Mouse (Mus musculus) lung, embryonic 16.5 days (tissue): ENCODE measurements at regions not wholly inside any gene's neighbourhood (a gene's known extent, or its start where the extent isn't known, plus 50 kb on each side); places are given as distances from the start of the nearest gene placed in this dataset.
"Not testable (repeated sequence)": the region's sequence is repeated elsewhere in the genome, so short reads cannot be mapped to it uniquely, and the experiment has no call there.

Source experiments
- ATAC-seq: fragments of 200-750 bp; cut with Nextera tagmentation; 2 replicates; pipeline ENCODE4 v1.8.0; 2017; ENCODE audit warnings: low read depth, mild to moderate bottlenecking, moderate library complexity
- H3K27ac ChIP-seq: fragments of 300-500 bp; sonication (generic); 2 replicates; pipeline ENCODE4 v1.5.1; 2014; ENCODE audit warnings: mild to moderate bottlenecking, control low read depth, low read length
- H3K27me3 ChIP-seq: fragments of 300-500 bp; sonication (generic); 2 replicates; pipeline ENCODE4 v1.6.1; 2014; ENCODE audit warnings: low read depth, low read length, mixed read lengths; ENCODE audit not compliant: control insufficient read depth, insufficient read depth
- H3K36me3 ChIP-seq: fragments of 300-500 bp; sonication (generic); 2 replicates; pipeline ENCODE4 v1.6.1; 2014; ENCODE audit warnings: low read length; ENCODE audit not compliant: control insufficient read depth, insufficient read depth
- H3K4me1 ChIP-seq: fragments of 300-500 bp; sonication (generic); replicated peaks from 2 replicates; pipeline ENCODE4 v1.6.1; 2014; ENCODE audit warnings: low read length, mixed read lengths; ENCODE audit not compliant: control insufficient read depth, insufficient read depth
- H3K4me2 ChIP-seq: fragments of 300-500 bp; sonication (generic); 2 replicates; pipeline ENCODE4 v1.6.1; 2014; ENCODE audit warnings: low read depth, low read length, control low read depth
- H3K4me3 ChIP-seq: fragments of 300-500 bp; sonication (generic); 2 replicates; pipeline ENCODE4 v1.5.1; 2014; ENCODE audit warnings: mild to moderate bottlenecking, low read length, control low read depth
- H3K9ac ChIP-seq: fragments of 300-500 bp; sonication (generic); 2 replicates; pipeline ENCODE4 v1.6.1; 2014; ENCODE audit warnings: low read length, control low read depth
- H3K9me3 ChIP-seq: fragments of 300-500 bp; sonication (generic); 2 replicates; pipeline ENCODE4 v1.6.1; 2016; ENCODE audit warnings: low read length; ENCODE audit not compliant: control insufficient read depth
- WGBS: fragments of 180-500 bp; shearing (Covaris S2); extraction: QIAGEN DNeasy Blood & Tissue Kit; methylation state at CpG from one replicate; pipeline ENCODE4 v1.1.7; 2014; 5-methylcytosine and 5-hydroxymethylcytosine counted together

DNA sequence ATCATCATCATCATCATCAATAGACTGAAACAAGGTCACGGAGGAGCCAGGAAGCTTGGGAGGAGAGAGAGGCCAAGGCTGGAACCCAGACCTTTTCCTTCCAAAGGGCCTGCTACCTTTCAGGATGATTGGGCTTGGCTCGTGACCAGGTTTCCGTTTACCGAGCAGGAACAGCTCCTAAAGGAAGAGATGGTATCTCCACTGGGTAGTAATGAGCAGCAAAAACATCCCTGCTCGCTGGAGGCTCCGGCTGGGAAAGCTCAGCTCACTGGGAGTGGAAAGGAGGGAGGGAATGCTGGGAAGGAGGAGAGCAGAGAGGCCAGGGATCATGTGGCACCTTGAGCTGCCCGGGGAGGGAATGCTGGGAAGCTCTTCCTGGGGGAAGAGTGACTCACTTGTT, 82.8 kb upstream of the Fam174b start:
- H3K27me3 ChIP-seq: no peaks in the 10 kb centered on the region
- no peak; the same call in 1 of the 2 replicates for ATAC-seq

DNA sequence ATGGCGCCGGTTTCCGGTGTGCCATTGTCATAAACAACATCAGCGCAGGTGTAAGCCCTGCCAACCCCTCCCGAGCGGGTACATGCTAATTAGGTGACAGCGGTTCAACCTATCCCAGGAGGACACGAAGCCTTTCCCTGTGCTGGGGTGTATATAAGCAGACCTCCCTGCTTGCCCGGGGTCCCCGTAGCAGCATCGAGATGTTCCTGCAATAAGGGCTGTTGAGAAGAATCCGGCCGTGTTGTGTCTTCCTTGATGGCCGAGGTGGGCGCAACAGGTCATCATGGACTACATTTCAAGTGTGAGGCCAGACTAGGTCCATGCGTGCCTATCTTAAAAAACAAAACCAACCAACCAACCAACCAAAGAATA, 83.7 kb upstream of the Fam174b start:
- 97% methylated on average over 16 of the region's 16 CpGs for WGBS
- not testable (repeated sequence) for H3K9ac ChIP-seq, H3K27ac ChIP-seq, H3K9me3 ChIP-seq, H3K4me3 ChIP-seq, H3K27me3 ChIP-seq, H3K4me2 ChIP-seq, ATAC-seq, H3K36me3 ChIP-seq, H3K4me1 ChIP-seq

More for the DNA sequence above, 82.8 kb upstream of the Fam174b start:
- Histone ChIP-seq H3K9ac (no peak overlapping the region), H3K36me3 (no peaks in the 10 kb centered on the region), H3K27ac (no peak overlapping the region), H3K9me3 (no peaks in the 10 kb centered on the region), H3K4me2 (no peak overlapping the region), H3K4me3 (no peak overlapping the region), H3K4me1 (0 out of 2 replicates have a peak, but pooled peaks cover 2% of the 10 kb centered on the region)
- WGBS: 33% methylated on average over 7 of the region's 7 CpGs

GRCm38 (mm10) chr7:73655787-73656423, 84.2 kb upstream of the Fam174b start:
- H3K4me3 ChIP-seq: no peak overlapping the region
- ATAC-seq: peak; percentile 62
- H3K4me1 ChIP-seq: 0 out of 2 replicates have a peak, but pooled peaks cover 2% of the 10 kb centered on the region
- no peak overlapping the region for H3K4me2 ChIP-seq
- no peaks in the 10 kb centered on the region for H3K9me3 ChIP-seq
- WGBS: 17% methylated on average over 5 of the region's 5 CpGs
- no peak overlapping the region for H3K9ac ChIP-seq
- H3K27me3 ChIP-seq: no peaks in the 10 kb centered on the region
- H3K36me3 ChIP-seq: no peaks in the 10 kb centered on the region
- no peak overlapping the region for H3K27ac ChIP-seq

DNA sequence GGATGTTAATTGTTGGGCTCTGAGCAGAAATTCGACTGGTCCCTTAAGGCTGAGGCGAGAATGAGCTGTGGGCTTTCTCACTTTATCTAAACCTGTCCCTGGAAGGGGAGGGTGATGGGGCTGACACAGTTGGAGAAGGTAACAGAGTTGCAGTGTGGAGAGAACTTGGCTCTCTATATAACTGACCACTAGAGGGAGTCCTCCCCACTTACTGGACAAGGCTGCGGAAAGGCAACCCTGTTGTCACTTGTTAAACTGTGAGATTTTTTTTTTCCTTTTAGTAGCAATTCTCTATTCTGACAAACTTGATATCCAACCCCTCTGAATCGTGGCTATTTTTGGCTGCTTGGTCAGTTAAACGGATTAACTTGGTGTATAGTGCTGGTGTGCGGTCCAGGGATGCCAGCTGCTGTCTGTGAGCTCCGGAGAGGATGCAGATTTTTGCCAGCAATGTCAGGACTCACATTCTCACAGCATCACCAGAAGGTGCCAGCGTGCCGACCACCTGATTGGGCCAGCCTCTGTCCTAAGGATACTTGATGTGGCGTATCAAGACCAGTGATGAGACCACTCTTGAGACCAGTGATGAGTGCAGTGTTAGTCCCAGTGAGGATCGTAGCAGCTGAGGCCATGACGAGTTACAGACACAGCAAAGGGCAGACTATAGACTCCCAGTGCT, 85.8 kb upstream of the Fam174b start:
- H3K9me3 ChIP-seq: no peaks in the 10 kb centered on the region
- H3K4me3 ChIP-seq: no peak overlapping the region
- H3K27me3 ChIP-seq: no peaks in the 10 kb centered on the region
- H3K9ac ChIP-seq: no peak overlapping the region
- 33% methylated on average over 12 of the region's 12 CpGs for WGBS
- ATAC-seq: peak; percentile 44; the same call in 1 of the 2 replicates
- no peak overlapping the region for H3K4me2 ChIP-seq
- H3K36me3 ChIP-seq: no peaks in the 10 kb centered on the region
- H3K27ac ChIP-seq: no peak overlapping the region
- H3K4me1 ChIP-seq: 0 out of 2 replicates have a peak, but pooled peaks cover 2% of the 10 kb centered on the region

GRCm38 (mm10) chr7:73650909-73651308, 89.2 kb upstream of the Fam174b start:
- Histone ChIP-seq H3K9ac (no peak overlapping the region), H3K27ac (no peak overlapping the region), H3K36me3 (no peaks in the 10 kb centered on the region), H3K4me1 (no peaks in the 10 kb centered on the region), H3K4me2 (no peak overlapping the region), H3K27me3 (no peaks in the 10 kb centered on the region), H3K4me3 (no peak overlapping the region), H3K9me3 (no peaks in the 10 kb centered on the region)
- no peak for ATAC-seq
- 90% methylated on average over 6 of the region's 6 CpGs for WGBS

- ATAC-seq: no peak
- no peak overlapping the region for H3K27ac ChIP-seq
- H3K9me3 ChIP-seq: no peaks in the 10 kb centered on the region
- H3K4me3 ChIP-seq: no peak overlapping the region
- no peaks in the 10 kb centered on the region for H3K4me1 ChIP-seq
- no peak overlapping the region for H3K9ac ChIP-seq
- H3K27me3 ChIP-seq: no peaks in the 10 kb centered on the region
- WGBS: 38% methylated on average over 4 of the region's 4 CpGs
- H3K36me3 ChIP-seq: no peaks in the 10 kb centered on the region
- no peak overlapping the region for H3K4me2 ChIP-seq
Measured at GRCm38 (mm10) chr7:73648010-73648409, 92.1 kb upstream of the Fam174b start.

DNA sequence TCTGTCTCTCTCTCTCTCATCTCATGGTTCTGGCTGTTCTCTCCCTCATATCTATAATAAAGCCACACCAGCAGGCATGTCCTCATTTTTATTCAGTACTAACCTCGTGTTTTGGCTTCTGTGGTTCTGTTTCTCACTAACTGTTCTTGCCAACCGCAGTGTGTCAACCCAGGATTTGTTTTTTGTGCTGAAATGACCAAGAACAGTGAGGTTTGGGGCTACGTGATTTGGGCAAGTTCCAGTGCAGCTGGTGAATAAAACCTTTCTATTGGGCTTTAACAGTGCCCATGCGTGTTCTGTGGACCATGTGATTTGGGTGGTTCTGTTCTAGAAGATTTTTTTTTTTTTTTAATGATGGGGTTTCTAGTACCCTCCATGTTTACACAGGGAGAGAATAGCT, 93.0 kb upstream of the Fam174b start:
- Histone ChIP-seq H3K4me2 (no peak overlapping the region), H3K9me3 (no peaks in the 10 kb centered on the region), H3K4me1 (no peaks in the 10 kb centered on the region), H3K36me3 (no peaks in the 10 kb centered on the region), H3K4me3 (no peak overlapping the region), H3K27me3 (no peaks in the 10 kb centered on the region), H3K27ac (no peak overlapping the region), H3K9ac (no peak overlapping the region)
- ATAC-seq: no peak
- WGBS: 71% methylated on average over 4 of the region's 4 CpGs

DNA sequence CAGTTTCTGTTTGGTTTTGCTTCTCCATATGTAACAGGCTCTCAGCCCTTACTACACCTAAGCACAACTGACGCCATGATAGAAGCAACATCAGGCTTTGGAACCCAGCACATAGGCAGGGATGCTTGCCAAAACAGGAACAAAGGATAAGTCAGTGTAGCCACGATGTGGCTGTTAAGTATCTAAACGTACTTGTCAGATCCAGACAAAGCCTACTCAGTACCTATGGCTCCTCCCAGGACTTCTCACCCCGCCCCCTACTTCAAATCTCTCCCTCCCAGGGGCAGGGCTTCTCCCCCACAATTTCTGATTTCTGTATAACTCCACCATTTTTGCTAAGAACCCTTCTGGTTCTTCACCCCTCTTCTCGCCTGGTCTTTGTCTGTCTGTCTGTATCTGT, 93.4 kb upstream of the Fam174b start:
- Histone ChIP-seq H3K4me2 (no peak overlapping the region), H3K4me3 (no peak overlapping the region), H3K27me3 (no peaks in the 10 kb centered on the region), H3K4me1 (no peaks in the 10 kb centered on the region), H3K36me3 (no peaks in the 10 kb centered on the region), H3K9ac (no peak overlapping the region), H3K9me3 (no peaks in the 10 kb centered on the region), H3K27ac (no peak overlapping the region)
- peak; percentile 50; the same call in 1 of the 2 replicates for ATAC-seq
- WGBS: 51% methylated on average over 5 of the region's 5 CpGs

GRCm38 (mm10) chr7:73644362-73644904, 95.7 kb upstream of the Fam174b start:
- no peaks in the 10 kb centered on the region for H3K36me3 ChIP-seq
- H3K4me1 ChIP-seq: no peaks in the 10 kb centered on the region
- 51% methylated on average over 4 of the region's 4 CpGs for WGBS
- H3K4me3 ChIP-seq: no peak overlapping the region
- H3K9me3 ChIP-seq: no peaks in the 10 kb centered on the region
- no peaks in the 10 kb centered on the region for H3K27me3 ChIP-seq
- H3K4me2 ChIP-seq: no peak overlapping the region
- H3K9ac ChIP-seq: no peak overlapping the region
- no peak overlapping the region for H3K27ac ChIP-seq
- no peak for ATAC-seq
